Mouse (Mus musculus): ENCODE data around the gene Mrps34. TPM values are rescaled to one million over a fixed set of nuclear protein-coding genes. Genes with fewer than 3 reads are reported as not detected.
A peak's percentile ranks its signal among the peaks of the same experiment; 100 is the strongest.

The Mrps34 gene
- total and polyA plus RNA-seq, 2 experiments from 2014 or later = 39.5 to 128 TPM

GRCm38 (mm10) chr17:24923246-24923645 lies 28.3 kb downstream of the Mrps34 start:
- H3K27ac ChIP-seq (ENCODE audit: low read depth, low read length) = no peak overlapping the region
- H3K4me1 ChIP-seq (ENCODE audit: insufficient read depth) = no peaks in the 10 kb centered on the region
- no peak for TF ChIP-seq CTCF (IDR thresholded peaks at IDR 0.05; ENCODE audit: low read depth)
- no peaks in the 10 kb centered on the region for H3K9me3 ChIP-seq (ENCODE audit: low read length)
- WGBS = 95% methylated on average over 1 of the region's 1 CpGs
- peaks cover 85% of the 10 kb centered on the region for H3K36me3 ChIP-seq (ENCODE audit: insufficient read depth)
- no peaks in the 10 kb centered on the region for H3K27me3 ChIP-seq (ENCODE audit: insufficient read depth, low read length)
- ATAC-seq (no peak), DNase-seq (no peak)
- no peak overlapping the region for H3K9ac ChIP-seq
- no peak overlapping the region for H3K4me3 ChIP-seq (ENCODE audit: low read depth, low read length)
- no peak overlapping the region for H3K4me2 ChIP-seq (ENCODE audit: low read depth)

DNA sequence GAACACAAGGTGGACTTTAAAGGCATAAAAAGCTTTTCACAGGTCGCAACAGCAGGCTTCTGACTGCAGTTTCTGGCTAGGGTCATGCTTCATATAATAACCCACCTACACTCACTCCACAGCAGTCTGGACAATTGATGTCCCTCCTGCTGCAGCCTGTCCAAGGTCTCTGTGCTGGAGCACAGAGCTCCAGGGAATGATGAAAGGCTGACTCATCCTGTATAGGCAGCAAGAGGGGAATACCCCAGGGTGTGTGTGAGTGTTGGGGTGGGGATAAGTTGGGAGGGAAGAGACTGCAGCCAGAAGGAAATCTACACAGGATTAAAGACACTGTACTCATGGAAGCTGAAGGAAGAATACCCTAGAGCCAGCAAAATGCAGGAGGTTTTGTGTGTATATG lies 34.6 kb downstream of the Mrps34 start:
- H3K4me2 ChIP-seq (ENCODE audit: low read depth) = no peak overlapping the region

DNA sequence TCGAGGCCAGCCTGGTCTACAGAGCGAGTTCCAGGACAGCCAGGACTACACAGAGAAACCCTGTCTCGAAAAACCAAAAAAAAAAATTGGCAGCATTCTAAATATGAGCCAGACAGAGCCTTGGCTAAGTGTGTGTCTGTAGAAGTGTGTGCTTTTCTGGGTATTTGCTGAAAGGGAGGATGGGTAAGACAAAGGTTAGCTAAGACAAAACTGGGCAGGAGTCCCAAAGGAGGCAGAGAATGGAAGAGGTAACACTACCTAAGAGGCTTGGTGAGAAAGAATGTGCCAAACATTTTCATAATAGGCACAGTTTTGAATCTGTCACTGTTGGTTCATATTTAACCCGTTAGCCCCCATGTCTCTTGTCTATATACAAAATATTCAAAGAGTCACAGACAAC lies 37.5 kb downstream of the Mrps34 start:
- TF ChIP-seq CTCF (IDR thresholded peaks at IDR 0.05; ENCODE audit: low read depth) = no peak
- peaks cover 8% of the 10 kb centered on the region for H3K36me3 ChIP-seq (ENCODE audit: insufficient read depth)
- peaks cover 16% of the 10 kb centered on the region for H3K4me1 ChIP-seq (ENCODE audit: insufficient read depth)
- H3K4me2 ChIP-seq (ENCODE audit: low read depth) = no peak overlapping the region
- H3K9ac ChIP-seq = no peak overlapping the region
- WGBS = 95% methylated on average over 4 of the region's 4 CpGs
- H3K27ac ChIP-seq (ENCODE audit: low read depth, low read length) = no peak overlapping the region
- DNase-seq (no peak), ATAC-seq (no peak)
- no peaks in the 10 kb centered on the region for H3K27me3 ChIP-seq (ENCODE audit: insufficient read depth, low read length)
- H3K4me3 ChIP-seq (ENCODE audit: low read depth, low read length) = no peak overlapping the region
- no peaks in the 10 kb centered on the region for H3K9me3 ChIP-seq (ENCODE audit: low read length)

More for the DNA sequence above, 34.6 kb downstream of the Mrps34 start:
- H3K4me1 ChIP-seq (ENCODE audit: insufficient read depth) = peaks cover under 1% of the 10 kb centered on the region; the same call in 1 of the 2 replicates
- TF ChIP-seq CTCF (IDR thresholded peaks at IDR 0.05; ENCODE audit: low read depth) = no peak
- H3K4me3 ChIP-seq (ENCODE audit: low read depth, low read length) = no peak overlapping the region
- 88% methylated on average over 1 of the region's 1 CpGs for WGBS
- H3K9me3 ChIP-seq (ENCODE audit: low read length) = no peaks in the 10 kb centered on the region
- no peak for DNase-seq
- no peak for ATAC-seq
- H3K9ac ChIP-seq = no peak overlapping the region
- H3K27me3 ChIP-seq (ENCODE audit: insufficient read depth, low read length) = no peaks in the 10 kb centered on the region
- no peak overlapping the region for H3K27ac ChIP-seq (ENCODE audit: low read depth, low read length)
- H3K36me3 ChIP-seq (ENCODE audit: insufficient read depth) = peaks cover 26% of the 10 kb centered on the region

- TF ChIP-seq CTCF (IDR thresholded peaks at IDR 0.05; ENCODE audit: low read depth) = no peak
- no peak overlapping the region for H3K9ac ChIP-seq
- H3K4me1 ChIP-seq (ENCODE audit: insufficient read depth) = peaks cover 16% of the 10 kb centered on the region
Observed at GRCm38 (mm10) chr17:24933163-24933562, 38.2 kb downstream of the Mrps34 start.

DNA sequence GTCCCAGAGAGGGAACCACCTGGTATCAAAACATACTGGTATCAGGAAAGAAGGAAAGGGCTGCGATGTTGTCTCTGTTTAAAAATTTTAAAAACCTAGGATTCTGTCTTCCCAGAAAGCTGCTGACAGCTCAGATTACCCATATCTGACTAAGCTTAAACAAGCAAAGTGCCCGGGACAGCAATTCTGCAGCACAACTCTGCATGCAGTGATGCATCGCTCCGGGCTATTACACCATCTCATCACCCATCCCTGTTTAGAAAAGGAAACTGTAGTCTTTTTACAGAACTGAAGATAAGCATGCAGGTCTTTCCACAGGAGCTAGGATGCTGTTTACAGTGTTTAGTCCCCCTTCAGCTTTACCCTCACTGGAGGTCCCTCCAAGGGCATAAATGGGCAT lies 40.0 kb downstream of the Mrps34 start:
- H3K9ac ChIP-seq = peak overlapping the region; percentile 92
- TF ChIP-seq CTCF (IDR thresholded peaks at IDR 0.05; ENCODE audit: low read depth) = no peak
- ATAC-seq (no peak), DNase-seq (no peak)
- H3K36me3 ChIP-seq (ENCODE audit: insufficient read depth) = peaks cover 3% of the 10 kb centered on the region
- WGBS = 91% methylated on average over 4 of the region's 4 CpGs
- H3K4me1 ChIP-seq (ENCODE audit: insufficient read depth) = peaks cover 16% of the 10 kb centered on the region
- no peak overlapping the region for H3K4me3 ChIP-seq (ENCODE audit: low read depth, low read length)
- no peak overlapping the region for H3K27ac ChIP-seq (ENCODE audit: low read depth, low read length)
- no peaks in the 10 kb centered on the region for H3K9me3 ChIP-seq (ENCODE audit: low read length)
- H3K4me2 ChIP-seq (ENCODE audit: low read depth) = peak overlapping the region; percentile 68
- H3K27me3 ChIP-seq (ENCODE audit: insufficient read depth, low read length) = no peaks in the 10 kb centered on the region

More at GRCm38 (mm10) chr17:24933163-24933562, 38.2 kb downstream of the Mrps34 start:
- ATAC-seq = no peak
- peaks cover 3% of the 10 kb centered on the region for H3K36me3 ChIP-seq (ENCODE audit: insufficient read depth)
- no peak for DNase-seq
- 81% methylated on average over 4 of the region's 4 CpGs for WGBS
- H3K4me3 ChIP-seq (ENCODE audit: low read depth, low read length) = no peak overlapping the region
- no peak overlapping the region for H3K4me2 ChIP-seq (ENCODE audit: low read depth)
- H3K9me3 ChIP-seq (ENCODE audit: low read length) = no peaks in the 10 kb centered on the region
- H3K27me3 ChIP-seq (ENCODE audit: insufficient read depth, low read length) = no peaks in the 10 kb centered on the region
- H3K27ac ChIP-seq (ENCODE audit: low read depth, low read length) = no peak overlapping the region

GRCm38 (mm10) chr17:24935666-24936065 lies 40.8 kb downstream of the Mrps34 start:
- H3K4me2 ChIP-seq (ENCODE audit: low read depth) = peak overlapping the region; percentile 68
- H3K4me1 ChIP-seq (ENCODE audit: insufficient read depth) = peaks cover 16% of the 10 kb centered on the region
- H3K4me3 ChIP-seq (ENCODE audit: low read depth, low read length) = peak overlapping the region; percentile 90
- no peak for TF ChIP-seq CTCF (IDR thresholded peaks at IDR 0.05; ENCODE audit: low read depth)
- no peaks in the 10 kb centered on the region for H3K27me3 ChIP-seq (ENCODE audit: insufficient read depth, low read length)
- H3K36me3 ChIP-seq (ENCODE audit: insufficient read depth) = peaks cover 3% of the 10 kb centered on the region
- peak overlapping the region; percentile 92 for H3K9ac ChIP-seq
- ATAC-seq (no peak), DNase-seq (no peak)
- H3K27ac ChIP-seq (ENCODE audit: low read depth, low read length) = no peak overlapping the region
- H3K9me3 ChIP-seq (ENCODE audit: low read length) = no peaks in the 10 kb centered on the region

DNA sequence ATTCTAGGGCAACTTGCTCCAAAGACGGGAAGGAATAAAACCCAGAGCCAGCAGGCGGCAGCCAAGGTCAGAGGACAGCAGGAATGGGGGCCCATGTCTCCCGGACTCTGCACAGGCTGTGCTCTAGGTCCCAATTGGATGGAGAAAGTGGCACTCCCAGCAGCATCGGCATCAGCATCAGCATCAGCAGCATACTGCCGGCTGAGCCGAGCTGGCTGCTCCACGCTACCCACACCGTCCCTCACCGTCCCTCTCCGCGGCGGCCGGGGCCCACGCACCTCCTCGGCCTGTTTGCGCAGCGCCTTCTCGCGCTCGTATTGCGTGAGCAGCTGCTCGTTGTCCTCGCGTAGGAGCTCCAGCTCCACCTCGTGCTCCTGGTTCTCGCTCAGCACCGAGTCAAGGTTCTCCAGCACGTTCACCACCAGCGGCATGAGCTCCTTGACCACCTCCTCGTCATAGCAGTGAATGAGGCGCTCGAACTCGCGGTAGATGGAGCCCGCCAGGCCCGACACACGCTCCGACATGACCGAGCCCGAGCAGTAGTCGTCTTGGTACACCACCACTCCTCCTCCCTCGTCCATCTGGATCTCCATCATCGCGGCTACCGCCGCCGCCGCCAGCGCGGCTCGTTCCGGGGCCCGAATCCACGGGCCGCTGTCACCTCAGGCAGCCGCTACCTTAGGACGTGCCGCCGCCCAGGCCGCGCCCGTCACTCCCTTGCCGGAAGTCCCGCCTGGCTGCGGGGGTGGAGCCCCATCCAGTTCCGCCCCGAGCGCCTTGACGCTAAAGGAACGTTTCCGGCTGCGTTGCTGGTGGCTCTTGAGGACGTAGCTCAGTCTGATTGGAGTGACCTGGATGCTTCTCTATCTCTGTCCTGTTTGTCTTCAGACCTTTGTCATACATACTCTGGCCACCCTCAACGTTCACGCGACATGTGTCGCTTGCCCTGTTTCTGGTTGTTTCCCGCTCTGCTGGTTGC lies 41.6 kb downstream of the Mrps34 start, which contains the start of gene Mapk8ip3:
TSS of gene Mapk8ip3 (minus strand) at position 719 of the 979 bp plus-strand sequence.
- Histone ChIP-seq H3K9me3 (ENCODE audit: low read length) (no peaks in the 10 kb centered on the region), H3K4me2 (ENCODE audit: low read depth) (peak within 1 kb of the TSS; percentile 68), H3K4me1 (ENCODE audit: insufficient read depth) (peaks cover 16% of the 10 kb centered on the region), H3K27ac (ENCODE audit: low read depth, low read length) (peak within 1 kb of the TSS; percentile 92), H3K4me3 (ENCODE audit: low read depth, low read length) (peak within 1 kb of the TSS; percentile 90), H3K27me3 (ENCODE audit: insufficient read depth, low read length) (no peaks in the 10 kb centered on the region), H3K9ac (peak within 1 kb of the TSS; percentile 92), H3K36me3 (ENCODE audit: insufficient read depth) (peaks cover 3% of the 10 kb centered on the region)
- peak; percentile 24 for TF ChIP-seq CTCF (IDR thresholded peaks at IDR 0.05; ENCODE audit: low read depth)
- 2% methylated on average over 77 of the region's 78 CpGs for WGBS
- peak; percentile 99 for ATAC-seq
- DNase-seq = peak; percentile 95

All from forebrain, postnatal 0 days (tissue).